Comparison of ENCODE assay signal across 29 mouse cellular contexts in genomic region chr6:54628381-54628780, GRCm38 (mm10). TPM values are rescaled to one million over a fixed set of nuclear protein-coding genes. Genes with fewer than 3 reads are reported as not detected.
"Had no signal": no experiment of that assay in that cellular context is flagged by ENCODE, and none has a peak within 500 bp of the region (broad histone marks: within the 10 kb centered on the region; RNA-seq: fewer than 3 reads in every experiment).

No protein-coding gene starts in this region.

- ATAC-seq: forebrain, embryonic 13.5 days; forebrain, embryonic 14.5 days; forebrain, embryonic 15.5 days; forebrain, embryonic 16.5 days; forebrain, postnatal 0 days had no signal

- H3K27me3 ChIP-seq: embryonic facial prominence, embryonic 12.5 days; embryonic facial prominence, embryonic 13.5 days; embryonic facial prominence, embryonic 15.5 days; forebrain, embryonic 12.5 days; forebrain, embryonic 13.5 days; forebrain, embryonic 15.5 days had no signal

- H3K4me2 ChIP-seq: embryonic facial prominence, embryonic 12.5 days; embryonic facial prominence, embryonic 13.5 days; embryonic facial prominence, embryonic 15.5 days; forebrain, embryonic 12.5 days; forebrain, embryonic 13.5 days; forebrain, embryonic 15.5 days had no signal

- H3K4me3 ChIP-seq: embryonic facial prominence, embryonic 10.5 days; embryonic facial prominence, embryonic 12.5 days; embryonic facial prominence, embryonic 13.5 days; embryonic facial prominence, embryonic 15.5 days; erythroblast, embryonic 14.5 days; forebrain, embryonic 10.5 days; forebrain, embryonic 12.5 days; forebrain, embryonic 13.5 days; forebrain, embryonic 15.5 days; gastrocnemius, adult 2 months; heart, adult 2 months had no signal

- H3K4me1 ChIP-seq: embryonic facial prominence, embryonic 10.5 days; embryonic facial prominence, embryonic 12.5 days; embryonic facial prominence, embryonic 13.5 days; embryonic facial prominence, embryonic 15.5 days; forebrain, embryonic 10.5 days; forebrain, embryonic 12.5 days; forebrain, embryonic 13.5 days; forebrain, embryonic 15.5 days had no signal

- H3K9me3 ChIP-seq: embryonic facial prominence, embryonic 10.5 days; embryonic facial prominence, embryonic 12.5 days; embryonic facial prominence, embryonic 13.5 days; embryonic facial prominence, embryonic 15.5 days; forebrain, embryonic 10.5 days; forebrain, embryonic 12.5 days; forebrain, embryonic 13.5 days; forebrain, embryonic 15.5 days had no signal

- DNase-seq: cerebellum, adult 8-10 months; cerebellum, adult 9-10 months; cerebellum, adult 9-11 months; cerebellum, postnatal 10 days; cerebellum, postnatal 14 days; cerebellum, postnatal 25 days; cerebellum, postnatal 36 days; embryo, embryonic 11 days; forebrain, postnatal 0 days; gastrocnemius, adult 2 months; gastrocnemius, postnatal 10 days; gastrocnemius, postnatal 14 days; gastrocnemius, postnatal 25 days; gastrocnemius, postnatal 36 days; heart, adult 11 months; heart, adult 18-20 months; heart, adult 2 months had no signal

- H3K9ac ChIP-seq: embryonic facial prominence, embryonic 12.5 days; embryonic facial prominence, embryonic 13.5 days; embryonic facial prominence, embryonic 15.5 days; forebrain, embryonic 12.5 days; forebrain, embryonic 13.5 days; forebrain, embryonic 15.5 days; forebrain, postnatal 0 days had no signal

- H3K27ac ChIP-seq: embryonic facial prominence, embryonic 10.5 days; embryonic facial prominence, embryonic 12.5 days; embryonic facial prominence, embryonic 13.5 days; embryonic facial prominence, embryonic 15.5 days; forebrain, embryonic 10.5 days; forebrain, embryonic 12.5 days; forebrain, embryonic 13.5 days; forebrain, embryonic 15.5 days; gastrocnemius, adult 2 months; heart, adult 2 months had no signal

RNA-seq across cellular contexts. Expression of gene Fkbp14, which starts 31.3 kb away (rescaled TPM):
- total RNA-seq: granulocyte monocyte progenitor cell, adult 5-6 weeks had no signal
- polyA plus RNA-seq: erythroblast, embryonic 14.5 days had no signal

RNA-seq across cellular contexts. Expression of gene Mturn, which starts 53.0 kb away (rescaled TPM):
- total RNA-seq: granulocyte monocyte progenitor cell, adult 5-6 weeks had no signal
